Mouse (Mus musculus) MEL (cell line): Measurements from ENCODE around the gene Krt88. TPM values are rescaled to one million over a fixed set of nuclear protein-coding genes. Genes with fewer than 3 reads are reported as not detected.

ENCODE experiments used
- DNase-seq: peaks from one replicate; pipeline ENCODE4 v3.0.0; 2011; ENCODE audit warnings: low read depth, low spot score
- H3K27ac ChIP-seq: 2 replicates; pipeline ENCODE4 v1.5.1; 2012; ENCODE audit warnings: low read depth, mild to moderate bottlenecking, control low read depth, low read length, moderate library complexity; ENCODE audit not compliant: control insufficient read depth
- H3K27me3 ChIP-seq, 2 experiments: fragments of 150-350 bp in 1 of 2; sonication (generic) in 1 of 2; 2 replicates each; pipeline ENCODE4 v1.6.1; 2012; ENCODE audit warnings: low read length in 2 of 2, mild to moderate bottlenecking in 2 of 2, improper control_type of control experiment in 1 of 2, moderate library complexity in 1 of 2; ENCODE audit not compliant: insufficient read depth in 2 of 2, control insufficient read depth in 1 of 2
- H3K36me3 ChIP-seq, 2 experiments: 2 replicates each; pipeline ENCODE4 v1.6.1; 2012 to 2014; ENCODE audit warnings: low read length in 2 of 2, improper control_type of control experiment in 1 of 2, inconsistent platforms in 1 of 2, mild to moderate bottlenecking in 1 of 2; ENCODE audit not compliant: insufficient read depth in 2 of 2, control insufficient read depth in 1 of 2
- H3K4me1 ChIP-seq, 2 experiments: fragments of 150-350 bp in 1 of 2; sonication (generic) in 1 of 2; 2 replicates each; pipeline ENCODE4 v1.6.1; 2012; ENCODE audit warnings: low read length in 2 of 2, improper control_type of control experiment in 1 of 2, mild to moderate bottlenecking in 1 of 2; ENCODE audit not compliant: insufficient read depth in 2 of 2, control insufficient read depth in 1 of 2
- H3K4me3 ChIP-seq, 2 experiments: fragments of 150-350 bp in 1 of 2; sonication (generic) in 1 of 2; 2 replicates each; pipeline ENCODE4 v1.5.1; 2012; ENCODE audit warnings: low read depth in 2 of 2, low read length in 2 of 2, mild to moderate bottlenecking in 2 of 2, moderate library complexity in 2 of 2, control low read depth in 1 of 2, improper control_type of control experiment in 1 of 2; ENCODE audit not compliant: control insufficient read depth in 1 of 2, insufficient read depth in 1 of 2
- H3K79me2 ChIP-seq: 2 replicates; pipeline ENCODE4 v1.6.1; 2012; ENCODE audit warnings: mild to moderate bottlenecking, low read length, moderate library complexity; ENCODE audit not compliant: control insufficient read depth, poor library complexity, insufficient read depth
- H3K9ac ChIP-seq: 2 replicates; pipeline ENCODE4 v1.6.1; 2012; ENCODE audit warnings: low read depth, mild to moderate bottlenecking, control low read depth, low read length, moderate library complexity; ENCODE audit not compliant: control insufficient read depth, poor library complexity, severe bottlenecking
- H3K9me3 ChIP-seq: fragments of 150-350 bp; sonication (generic); replicated peaks from 2 replicates; pipeline ENCODE4 v1.6.1; 2012; ENCODE audit warnings: mild to moderate bottlenecking, low read length, improper control_type of control experiment, moderate library complexity; ENCODE audit not compliant: insufficient read depth
- CHD1 ChIP-seq: IDR thresholded peaks from 2 replicates; pipeline ENCODE4 v1.6.1; 2012; ENCODE audit warnings: low read depth, mild to moderate bottlenecking, inconsistent platforms, low read length, improper control_type of control experiment
- CHD2 ChIP-seq: IDR thresholded peaks from 2 replicates; pipeline ENCODE4 v1.6.1; 2011; ENCODE audit warnings: low read length, improper control_type of control experiment
- CTCF ChIP-seq, 3 experiments: IDR thresholded peaks in 2 of 3; conservative IDR thresholded peaks in 1 of 3; 2 replicates each; pipeline ENCODE4 v1.5.1; 2011 to 2012; ENCODE audit warnings: low read length in 3 of 3, low read depth in 2 of 3, mild to moderate bottlenecking in 2 of 3, improper control_type of control experiment in 1 of 3, inconsistent platforms in 1 of 3, mixed read lengths in 1 of 3, moderate library complexity in 1 of 3; ENCODE audit not compliant: control insufficient read depth in 1 of 3, insufficient read depth in 1 of 3, poor library complexity in 1 of 3, severe bottlenecking in 1 of 3
- E2F4 ChIP-seq: IDR thresholded peaks from 2 replicates; pipeline ENCODE4 v1.6.1; 2011; ENCODE audit warnings: low read depth, low read length, improper control_type of control experiment, borderline replicate concordance
- ELF1 ChIP-seq: IDR thresholded peaks from 2 replicates; pipeline ENCODE4 v1.6.1; 2014; ENCODE audit warnings: low read depth, mild to moderate bottlenecking, inconsistent platforms, low read length, improper control_type of control experiment, moderate library complexity
- EP300 ChIP-seq, 2 experiments: IDR thresholded peaks; 2 replicates each; pipeline ENCODE4 v1.6.1; 2011; ENCODE audit warnings: improper control_type of control experiment in 2 of 2, low read length in 2 of 2, low read depth in 1 of 2, mild to moderate bottlenecking in 1 of 2
- GATA1 ChIP-seq: IDR thresholded peaks from 2 replicates; pipeline ENCODE4 v1.6.1; 2011; ENCODE audit warnings: low read depth, low read length, improper control_type of control experiment
- HCFC1 ChIP-seq: IDR thresholded peaks from 2 replicates; pipeline ENCODE4 v1.6.1; 2012; ENCODE audit warnings: low read depth, mild to moderate bottlenecking, inconsistent platforms, low read length, improper control_type of control experiment, moderate library complexity
- JUND ChIP-seq: IDR thresholded peaks from 2 replicates; pipeline ENCODE4 v1.6.1; 2011; ENCODE audit warnings: low read depth, mild to moderate bottlenecking, improper control_type of control experiment, low read length
- MAX ChIP-seq: IDR thresholded peaks from 2 replicates; pipeline ENCODE4 v1.6.1; 2011; ENCODE audit warnings: low read length, improper control_type of control experiment
- MXI1 ChIP-seq: IDR thresholded peaks from 2 replicates; pipeline ENCODE4 v1.6.1; 2011; ENCODE audit warnings: mild to moderate bottlenecking, low read depth, low read length, improper control_type of control experiment
- MYC ChIP-seq: IDR thresholded peaks from 2 replicates; pipeline ENCODE4 v1.6.1; 2011; ENCODE audit warnings: low read depth, mild to moderate bottlenecking, low read length, improper control_type of control experiment, moderate library complexity
- RCOR1 ChIP-seq: IDR thresholded peaks from 2 replicates; pipeline ENCODE4 v1.6.1; 2012; ENCODE audit warnings: low read depth, mild to moderate bottlenecking, inconsistent platforms, low read length, improper control_type of control experiment
- SIN3A ChIP-seq: IDR thresholded peaks from 2 replicates; pipeline ENCODE4 v1.6.1; 2012; ENCODE audit warnings: low read length, improper control_type of control experiment, inconsistent platforms
- TAL1 ChIP-seq: IDR thresholded peaks from 2 replicates; pipeline ENCODE4 v1.6.1; 2012; ENCODE audit warnings: mild to moderate bottlenecking, inconsistent platforms, low read length, moderate library complexity, mixed read lengths
- TBP ChIP-seq: IDR thresholded peaks from 2 replicates; pipeline ENCODE4 v1.8.0; 2011; ENCODE audit warnings: low read depth, low read length, improper control_type of control experiment
- TCF12 ChIP-seq: IDR thresholded peaks from 2 replicates; pipeline ENCODE4 v1.6.1; 2014; ENCODE audit warnings: low read depth, mild to moderate bottlenecking, inconsistent platforms, low read length, improper control_type of control experiment, moderate library complexity
- UBTF ChIP-seq: IDR thresholded peaks from 2 replicates; pipeline ENCODE4 v1.6.1; 2012; ENCODE audit warnings: low read depth, mild to moderate bottlenecking, inconsistent platforms, low read length, improper control_type of control experiment, moderate library complexity, borderline replicate concordance; ENCODE audit not compliant: insufficient read depth
- USF1 ChIP-seq: IDR thresholded peaks from 2 replicates; pipeline ENCODE4 v1.6.1; 2014; ENCODE audit warnings: low read depth, mild to moderate bottlenecking, inconsistent platforms, low read length, improper control_type of control experiment, moderate library complexity
- USF2 ChIP-seq, 2 experiments: IDR thresholded peaks; 2 replicates each; pipeline ENCODE4 v1.6.1; 2011 to 2012; ENCODE audit warnings: improper control_type of control experiment in 2 of 2, low read length in 2 of 2, borderline replicate concordance in 1 of 2, inconsistent platforms in 1 of 2, low read depth in 1 of 2, mild to moderate bottlenecking in 1 of 2; ENCODE audit not compliant: insufficient read depth in 1 of 2
- ZNF384 ChIP-seq: IDR thresholded peaks from 2 replicates; pipeline ENCODE4 v1.6.1; 2012; ENCODE audit warnings: low read depth, mild to moderate bottlenecking, inconsistent platforms, low read length, improper control_type of control experiment
- polyA plus RNA-seq, 2 experiments: library from polyadenylated mRNA; stranded (reverse) in 1 of 2; unstranded in 1 of 2; fragments of >175 nt in 1 of 2; fragments of >200 nt in 1 of 2; gene quantifications; 2 replicates each; pipeline versions ENCODE4 v1.2.1 to v1.2.4; 2012; ENCODE audit warnings: low replicate concordance in 2 of 2, low read depth in 1 of 2; ENCODE audit not compliant: insufficient read length in 2 of 2, insufficient read depth in 1 of 2, missing spikeins in 1 of 2
- total RNA-seq: library from RNA; depleted of rRNA; stranded (reverse); fragments of 300-350 nt; gene quantifications from 2 replicates; pipeline ENCODE4 v1.2.3, GENCODE M21; 2012

Krt88 gene
- total and polyA plus RNA-seq, 3 experiments: not detected

GRCm38 (mm10) chr15:101440837-101441236, 6.7 kb upstream of the Krt88 start:
- no peaks in the 10 kb centered on the region for H3K9me3 ChIP-seq
- H3K4me3 ChIP-seq: no peak overlapping the region
- no peaks in the 10 kb centered on the region for H3K27me3 ChIP-seq
- no peaks in the 10 kb centered on the region for H3K36me3 ChIP-seq
- H3K4me1 ChIP-seq: no peaks in the 10 kb centered on the region
- TF ChIP-seq CHD1 (no peak), MAX (no peak), UBTF (no peak)
- no peak for DNase-seq
- H3K9ac ChIP-seq: no peak overlapping the region
- H3K79me2 ChIP-seq: no peaks in the 10 kb centered on the region
- H3K27ac ChIP-seq: no peak overlapping the region

GRCm38 (mm10) chr15:101446572-101446971, 972 bp upstream of the Krt88 start:
- peak; percentile 88 for DNase-seq
- TF ChIP-seq USF1 (no peak), CHD2 (no peak), E2F4 (no peak), MXI1 (peak; percentile 26; the same call in 1 of the 2 replicates), UBTF (no peak), HCFC1 (no peak), RCOR1 (peak; percentile 45; the same call in 1 of the 2 replicates), ELF1 (peak; percentile 86), ZNF384 (no peak), EP300 (IDR thresholded peaks at IDR 0.05; ENCODE audit: low read depth in 1 of 2, low read length in 2 of 2) (peak; percentile 45 to 60), TBP (peak; percentile 25; the same call in 1 of the 2 replicates), TCF12 (peak; percentile 64), JUND (no peak), CTCF (IDR thresholded peaks at IDR 0.05 in 2 of 3, conservative IDR thresholded peaks at IDR 0.05 in 1 of 3; ENCODE audit: control insufficient read depth in 1 of 3, insufficient read depth in 1 of 3, low read depth in 2 of 3, low read length in 3 of 3, poor library complexity in 1 of 3, severe bottlenecking in 1 of 3) (no peak), TAL1 (peak; percentile 19; the same call in 1 of the 2 replicates), GATA1 (peak; percentile 66), SIN3A (peak; percentile 23; the same call in 1 of the 2 replicates), MYC (0 out of 2 replicates have a peak, but pooled peaks have one; percentile 55), USF2 (IDR thresholded peaks at IDR 0.05; ENCODE audit: borderline replicate concordance in 1 of 2, insufficient read depth in 1 of 2, low read depth in 1 of 2, low read length in 2 of 2) (no peak)
- peaks cover 0 to 10% of the 10 kb centered on the region in 2 experiments; a peak in 3 of 4 replicates for H3K4me1 ChIP-seq
- peak overlapping the region in 1 of 2 experiments; percentile 15; a peak in 1 of 4 replicates for H3K4me3 ChIP-seq
- no peaks in the 10 kb centered on the region for H3K27me3 ChIP-seq
- peak overlapping the region; percentile 15; the same call in 1 of the 2 replicates for H3K9ac ChIP-seq
- H3K79me2 ChIP-seq: no peaks in the 10 kb centered on the region
- H3K36me3 ChIP-seq: peaks cover 0 to 10% of the 10 kb centered on the region in 2 experiments; a peak in 2 of 4 replicates
- peak overlapping the region; percentile 30 for H3K27ac ChIP-seq
- H3K9me3 ChIP-seq: no peaks in the 10 kb centered on the region
